Mouse (Mus musculus) MEL (cell line): ENCODE results near the gene Lrrfip1. TPM values are rescaled to one million over a fixed set of nuclear protein-coding genes. Genes with fewer than 3 reads are reported as not detected.

Experiments
- DNase-seq: peaks from one replicate; pipeline ENCODE4 v3.0.0; 2011; ENCODE audit warnings: low read depth, low spot score
- H3K27ac ChIP-seq: 2 replicates; pipeline ENCODE4 v1.5.1; 2012; ENCODE audit warnings: low read depth, mild to moderate bottlenecking, control low read depth, low read length, moderate library complexity; ENCODE audit not compliant: control insufficient read depth
- H3K27me3 ChIP-seq, 2 experiments: fragments of 150-350 bp in 1 of 2; sonication (generic) in 1 of 2; 2 replicates each; pipeline ENCODE4 v1.6.1; 2012; ENCODE audit warnings: low read length in 2 of 2, mild to moderate bottlenecking in 2 of 2, improper control_type of control experiment in 1 of 2, moderate library complexity in 1 of 2; ENCODE audit not compliant: insufficient read depth in 2 of 2, control insufficient read depth in 1 of 2
- H3K36me3 ChIP-seq, 2 experiments: 2 replicates each; pipeline ENCODE4 v1.6.1; 2012 to 2014; ENCODE audit warnings: low read length in 2 of 2, improper control_type of control experiment in 1 of 2, inconsistent platforms in 1 of 2, mild to moderate bottlenecking in 1 of 2; ENCODE audit not compliant: insufficient read depth in 2 of 2, control insufficient read depth in 1 of 2
- H3K4me1 ChIP-seq, 2 experiments: fragments of 150-350 bp in 1 of 2; sonication (generic) in 1 of 2; 2 replicates each; pipeline ENCODE4 v1.6.1; 2012; ENCODE audit warnings: low read length in 2 of 2, improper control_type of control experiment in 1 of 2, mild to moderate bottlenecking in 1 of 2; ENCODE audit not compliant: insufficient read depth in 2 of 2, control insufficient read depth in 1 of 2
- H3K4me3 ChIP-seq, 2 experiments: fragments of 150-350 bp in 1 of 2; sonication (generic) in 1 of 2; 2 replicates each; pipeline ENCODE4 v1.5.1; 2012; ENCODE audit warnings: low read depth in 2 of 2, low read length in 2 of 2, mild to moderate bottlenecking in 2 of 2, moderate library complexity in 2 of 2, control low read depth in 1 of 2, improper control_type of control experiment in 1 of 2; ENCODE audit not compliant: control insufficient read depth in 1 of 2, insufficient read depth in 1 of 2
- H3K79me2 ChIP-seq: 2 replicates; pipeline ENCODE4 v1.6.1; 2012; ENCODE audit warnings: mild to moderate bottlenecking, low read length, moderate library complexity; ENCODE audit not compliant: control insufficient read depth, poor library complexity, insufficient read depth
- H3K9ac ChIP-seq: 2 replicates; pipeline ENCODE4 v1.6.1; 2012; ENCODE audit warnings: low read depth, mild to moderate bottlenecking, control low read depth, low read length, moderate library complexity; ENCODE audit not compliant: control insufficient read depth, poor library complexity, severe bottlenecking
- H3K9me3 ChIP-seq: fragments of 150-350 bp; sonication (generic); replicated peaks from 2 replicates; pipeline ENCODE4 v1.6.1; 2012; ENCODE audit warnings: mild to moderate bottlenecking, low read length, improper control_type of control experiment, moderate library complexity; ENCODE audit not compliant: insufficient read depth
- CTCF ChIP-seq, 3 experiments: IDR thresholded peaks in 2 of 3; conservative IDR thresholded peaks in 1 of 3; 2 replicates each; pipeline ENCODE4 v1.5.1; 2011 to 2012; ENCODE audit warnings: low read length in 3 of 3, low read depth in 2 of 3, mild to moderate bottlenecking in 2 of 3, improper control_type of control experiment in 1 of 3, inconsistent platforms in 1 of 3, mixed read lengths in 1 of 3, moderate library complexity in 1 of 3; ENCODE audit not compliant: control insufficient read depth in 1 of 3, insufficient read depth in 1 of 3, poor library complexity in 1 of 3, severe bottlenecking in 1 of 3
- E2F4 ChIP-seq: IDR thresholded peaks from 2 replicates; pipeline ENCODE4 v1.6.1; 2011; ENCODE audit warnings: low read depth, low read length, improper control_type of control experiment, borderline replicate concordance
- ELF1 ChIP-seq: IDR thresholded peaks from 2 replicates; pipeline ENCODE4 v1.6.1; 2014; ENCODE audit warnings: low read depth, mild to moderate bottlenecking, inconsistent platforms, low read length, improper control_type of control experiment, moderate library complexity
- ETS1 ChIP-seq: IDR thresholded peaks from 2 replicates; pipeline ENCODE4 v1.6.1; 2012; ENCODE audit warnings: low read depth, mild to moderate bottlenecking, inconsistent platforms, low read length, improper control_type of control experiment, moderate library complexity
- GABPA ChIP-seq: IDR thresholded peaks from 2 replicates; pipeline ENCODE4 v1.6.1; 2012; ENCODE audit warnings: low read depth, mild to moderate bottlenecking, inconsistent platforms, low read length, improper control_type of control experiment, moderate library complexity
- GATA1 ChIP-seq: IDR thresholded peaks from 2 replicates; pipeline ENCODE4 v1.6.1; 2011; ENCODE audit warnings: low read depth, low read length, improper control_type of control experiment
- HCFC1 ChIP-seq: IDR thresholded peaks from 2 replicates; pipeline ENCODE4 v1.6.1; 2012; ENCODE audit warnings: low read depth, mild to moderate bottlenecking, inconsistent platforms, low read length, improper control_type of control experiment, moderate library complexity
- MAX ChIP-seq: IDR thresholded peaks from 2 replicates; pipeline ENCODE4 v1.6.1; 2011; ENCODE audit warnings: low read length, improper control_type of control experiment
- MXI1 ChIP-seq: IDR thresholded peaks from 2 replicates; pipeline ENCODE4 v1.6.1; 2011; ENCODE audit warnings: mild to moderate bottlenecking, low read depth, low read length, improper control_type of control experiment
- MYC ChIP-seq: IDR thresholded peaks from 2 replicates; pipeline ENCODE4 v1.6.1; 2011; ENCODE audit warnings: low read depth, mild to moderate bottlenecking, low read length, improper control_type of control experiment, moderate library complexity
- POLR2AphosphoS5 ChIP-seq: IDR thresholded peaks from 2 replicates; pipeline ENCODE4 v1.6.1; 2012; ENCODE audit warnings: low read depth, borderline replicate concordance, mild to moderate bottlenecking, inconsistent platforms, low read length, moderate library complexity, mixed read lengths
- RCOR1 ChIP-seq: IDR thresholded peaks from 2 replicates; pipeline ENCODE4 v1.6.1; 2012; ENCODE audit warnings: low read depth, mild to moderate bottlenecking, inconsistent platforms, low read length, improper control_type of control experiment
- SIN3A ChIP-seq: IDR thresholded peaks from 2 replicates; pipeline ENCODE4 v1.6.1; 2012; ENCODE audit warnings: low read length, improper control_type of control experiment, inconsistent platforms
- SMC3 ChIP-seq: IDR thresholded peaks from 2 replicates; pipeline ENCODE4 v1.6.1; 2011; ENCODE audit warnings: low read depth, low read length, improper control_type of control experiment
- TBP ChIP-seq: IDR thresholded peaks from 2 replicates; pipeline ENCODE4 v1.8.0; 2011; ENCODE audit warnings: low read depth, low read length, improper control_type of control experiment
- USF1 ChIP-seq: IDR thresholded peaks from 2 replicates; pipeline ENCODE4 v1.6.1; 2014; ENCODE audit warnings: low read depth, mild to moderate bottlenecking, inconsistent platforms, low read length, improper control_type of control experiment, moderate library complexity
- ZKSCAN1 ChIP-seq: IDR thresholded peaks from 2 replicates; pipeline ENCODE4 v1.6.1; 2012; ENCODE audit warnings: low read depth, mild to moderate bottlenecking, inconsistent platforms, low read length, improper control_type of control experiment, moderate library complexity
- polyA plus RNA-seq, 2 experiments: library from polyadenylated mRNA; stranded (reverse) in 1 of 2; unstranded in 1 of 2; fragments of >175 nt in 1 of 2; fragments of >200 nt in 1 of 2; gene quantifications; 2 replicates each; pipeline versions ENCODE4 v1.2.1 to v1.2.4; 2012; ENCODE audit warnings: low replicate concordance in 2 of 2, low read depth in 1 of 2; ENCODE audit not compliant: insufficient read length in 2 of 2, insufficient read depth in 1 of 2, missing spikeins in 1 of 2
- total RNA-seq: library from RNA; depleted of rRNA; stranded (reverse); fragments of 300-350 nt; gene quantifications from 2 replicates; pipeline ENCODE4 v1.2.3, GENCODE M21; 2012

Lrrfip1 gene
- total and polyA plus RNA-seq, 3 experiments, result 12.9 to 15.4 TPM; not detected in 1

DNA sequence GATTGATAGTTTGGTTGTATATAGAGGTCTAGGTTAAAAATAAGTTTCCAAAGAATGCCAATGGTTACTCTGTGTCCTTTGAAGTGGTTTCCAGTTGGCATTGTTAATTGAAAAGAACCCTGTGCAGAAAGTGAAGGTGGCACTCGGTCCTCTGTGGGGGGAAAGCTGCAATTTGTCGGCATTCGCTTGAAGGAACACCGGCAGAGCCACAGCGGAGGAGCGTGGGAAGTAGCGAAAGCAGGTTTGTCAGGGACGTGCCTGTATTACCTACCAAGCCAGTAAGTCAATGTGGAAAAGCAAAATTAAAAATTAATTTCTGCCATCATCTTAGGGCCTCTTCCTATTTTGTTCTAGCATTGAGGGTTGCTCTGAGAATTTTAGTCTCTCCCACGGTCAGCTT, 8.2 kb downstream of the Lrrfip1 start:
- Histone ChIP-seq H3K4me1 (no peaks in the 10 kb centered on the region), H3K27ac (no peak overlapping the region), H3K4me3 (no peak overlapping the region), H3K9me3 (no peaks in the 10 kb centered on the region), H3K79me2 (no peaks in the 10 kb centered on the region), H3K36me3 (no peaks in the 10 kb centered on the region), H3K27me3 (no peaks in the 10 kb centered on the region), H3K9ac (no peak overlapping the region)
- DNase-seq, result no peak
- TF ChIP-seq E2F4, result no peak
- TF ChIP-seq MYC, result no peak
- no peak for TF ChIP-seq GABPA
- no peak for TF ChIP-seq TBP
- TF ChIP-seq RCOR1, result no peak
- no peak for TF ChIP-seq USF1

GRCm38 (mm10) chr1:91008147-91008682, 9.7 kb downstream of the Lrrfip1 start:
- Histone ChIP-seq H3K4me3 (no peak overlapping the region), H3K27me3 (no peaks in the 10 kb centered on the region), H3K36me3 (no peaks in the 10 kb centered on the region), H3K4me1 (no peaks in the 10 kb centered on the region), H3K79me2 (no peaks in the 10 kb centered on the region), H3K9ac (no peak overlapping the region), H3K9me3 (no peaks in the 10 kb centered on the region)
- TF ChIP-seq RCOR1 (no peak), GATA1 (no peak), MXI1 (no peak), MAX (no peak), ELF1 (no peak), SMC3 (no peak)
- TF ChIP-seq, all 39 proteins: peak for 0
- no peak overlapping the region for H3K27ac ChIP-seq
- no peak for DNase-seq

- no peak for DNase-seq
- H3K79me2 ChIP-seq, result no peaks in the 10 kb centered on the region
- no peaks in the 10 kb centered on the region for H3K27me3 ChIP-seq
- TF ChIP-seq SIN3A, result no peak
- no peak for TF ChIP-seq CTCF (IDR thresholded peaks at IDR 0.05 in 2 of 3, conservative IDR thresholded peaks at IDR 0.05 in 1 of 3; ENCODE audit: control insufficient read depth in 1 of 3, insufficient read depth in 1 of 3, low read depth in 2 of 3, low read length in 3 of 3, poor library complexity in 1 of 3, severe bottlenecking in 1 of 3)
- no peak for TF ChIP-seq ETS1
- no peak for TF ChIP-seq RCOR1
- no peak for TF ChIP-seq ZKSCAN1
- TF ChIP-seq USF1, result no peak
- TF ChIP-seq POLR2AphosphoS5, result no peak
- no peak for TF ChIP-seq HCFC1
- no peaks in the 10 kb centered on the region for H3K4me1 ChIP-seq
- H3K4me3 ChIP-seq, result no peak overlapping the region
- H3K9me3 ChIP-seq, result no peaks in the 10 kb centered on the region
- no peak overlapping the region for H3K9ac ChIP-seq
- no peak overlapping the region for H3K27ac ChIP-seq
- no peaks in the 10 kb centered on the region for H3K36me3 ChIP-seq
Observed at GRCm38 (mm10) chr1:91008746-91009145, 10.2 kb downstream of the Lrrfip1 start.
